Mouse (Mus musculus): ENCODE measurements at regions not wholly inside any gene's neighbourhood (a gene's known extent, or its start where the extent isn't known, plus 50 kb on each side); places are given as distances from the start of the nearest gene placed in this dataset.

- ATAC-seq (ENCODE audit: low FRiP score) = no peak
- Histone ChIP-seq H3K4me2 (replicated peaks) (no peak overlapping the region), H3K4me3 (no peak overlapping the region), H3K9ac (no peak overlapping the region), H3K4me1 (no peaks in the 10 kb centered on the region), H3K27ac (no peak overlapping the region), H3K9me3 (replicated peaks) (no peaks in the 10 kb centered on the region), H3K27me3 (no peaks in the 10 kb centered on the region), H3K36me3 (no peaks in the 10 kb centered on the region)
- 81% methylated on average over 2 of the region's 2 CpGs for WGBS
Observed at GRCm38 (mm10) chr16:92917356-92917755, 91.4 kb upstream of the Runx1 start.

- Histone ChIP-seq H3K27me3 (no peaks in the 10 kb centered on the region), H3K4me2 (replicated peaks) (no peak overlapping the region), H3K27ac (no peak overlapping the region), H3K36me3 (no peaks in the 10 kb centered on the region), H3K9ac (no peak overlapping the region), H3K4me3 (no peak overlapping the region), H3K9me3 (replicated peaks) (no peaks in the 10 kb centered on the region), H3K4me1 (no peaks in the 10 kb centered on the region)
- ATAC-seq (ENCODE audit: low FRiP score) = no peak
- 66% methylated on average over 6 of the region's 6 CpGs for WGBS
Observed at GRCm38 (mm10) chr16:92915651-92916050, 89.7 kb upstream of the Runx1 start.

- no peaks in the 10 kb centered on the region for H3K36me3 ChIP-seq
- H3K9ac ChIP-seq = no peak overlapping the region
- H3K27ac ChIP-seq = no peak overlapping the region
- ATAC-seq (ENCODE audit: low FRiP score) = no peak
- WGBS = 92% methylated on average over 4 of the region's 4 CpGs
- no peaks in the 10 kb centered on the region; the same call in 1 of the 2 replicates for H3K27me3 ChIP-seq
- H3K4me1 ChIP-seq = no peaks in the 10 kb centered on the region
- no peak overlapping the region for H3K4me2 ChIP-seq (replicated peaks)
- H3K4me3 ChIP-seq = no peak overlapping the region
- no peaks in the 10 kb centered on the region for H3K9me3 ChIP-seq (replicated peaks)
Observed at GRCm38 (mm10) chr16:92906873-92907272, 80.9 kb upstream of the Runx1 start.

- Histone ChIP-seq H3K27ac (no peak overlapping the region), H3K9ac (no peak overlapping the region), H3K36me3 (no peaks in the 10 kb centered on the region), H3K9me3 (replicated peaks) (no peaks in the 10 kb centered on the region), H3K4me3 (no peak overlapping the region), H3K4me1 (no peaks in the 10 kb centered on the region), H3K4me2 (replicated peaks) (no peak overlapping the region), H3K27me3 (no peaks in the 10 kb centered on the region; the same call in 1 of the 2 replicates)
- ATAC-seq (ENCODE audit: low FRiP score) = no peak
- WGBS = 91% methylated on average over 6 of the region's 6 CpGs
Observed at GRCm38 (mm10) chr16:92905626-92906025, 79.7 kb upstream of the Runx1 start.

- no peak overlapping the region for H3K27ac ChIP-seq
- H3K4me3 ChIP-seq = no peak overlapping the region
- H3K4me1 ChIP-seq = no peaks in the 10 kb centered on the region
- H3K9me3 ChIP-seq (replicated peaks) = no peaks in the 10 kb centered on the region
- H3K9ac ChIP-seq = no peak overlapping the region
- 63% methylated on average over 9 of the region's 9 CpGs for WGBS
- no peak for ATAC-seq (ENCODE audit: low FRiP score)
- H3K27me3 ChIP-seq = no peaks in the 10 kb centered on the region; the same call in 1 of the 2 replicates
- H3K4me2 ChIP-seq (replicated peaks) = no peak overlapping the region
- H3K36me3 ChIP-seq = no peaks in the 10 kb centered on the region
Observed at GRCm38 (mm10) chr16:92903892-92904473, 78.0 kb upstream of the Runx1 start.

- no peaks in the 10 kb centered on the region for H3K9me3 ChIP-seq (replicated peaks)
- WGBS = 85% methylated on average over 7 of the region's 7 CpGs
Observed at GRCm38 (mm10) chr16:92903486-92903885, 77.5 kb upstream of the Runx1 start.

GRCm38 (mm10) chr16:92899704-92900103 is 73.8 kb upstream of the Runx1 start:
- no peaks in the 10 kb centered on the region for H3K9me3 ChIP-seq (replicated peaks)
- no peaks in the 10 kb centered on the region for H3K27me3 ChIP-seq
- no peak overlapping the region for H3K9ac ChIP-seq
- 83% methylated on average over 1 of the region's 1 CpGs for WGBS
- no peaks in the 10 kb centered on the region for H3K36me3 ChIP-seq
- ATAC-seq (ENCODE audit: low FRiP score) = no peak
- no peak overlapping the region for H3K27ac ChIP-seq
- no peak overlapping the region for H3K4me3 ChIP-seq
- no peaks in the 10 kb centered on the region for H3K4me1 ChIP-seq
- H3K4me2 ChIP-seq (replicated peaks) = no peak overlapping the region

More at GRCm38 (mm10) chr16:92903486-92903885, 77.5 kb upstream of the Runx1 start:
- H3K27ac ChIP-seq = no peak overlapping the region
- no peaks in the 10 kb centered on the region; the same call in 1 of the 2 replicates for H3K27me3 ChIP-seq
- no peak overlapping the region for H3K9ac ChIP-seq
- no peaks in the 10 kb centered on the region for H3K4me1 ChIP-seq
- H3K4me3 ChIP-seq = no peak overlapping the region
- no peaks in the 10 kb centered on the region for H3K36me3 ChIP-seq
- H3K4me2 ChIP-seq (replicated peaks) = no peak overlapping the region
- no peak for ATAC-seq (ENCODE audit: low FRiP score)

- ATAC-seq (ENCODE audit: low FRiP score) = no peak
- 55% methylated on average over 2 of the region's 2 CpGs for WGBS
- H3K4me2 ChIP-seq (replicated peaks) = no peak overlapping the region
- no peak overlapping the region for H3K9ac ChIP-seq
- H3K4me3 ChIP-seq = no peak overlapping the region
- H3K27ac ChIP-seq = no peak overlapping the region
- H3K27me3 ChIP-seq = no peaks in the 10 kb centered on the region
- no peaks in the 10 kb centered on the region for H3K4me1 ChIP-seq
- no peaks in the 10 kb centered on the region for H3K9me3 ChIP-seq (replicated peaks)
- H3K36me3 ChIP-seq = no peaks in the 10 kb centered on the region
Observed at GRCm38 (mm10) chr16:92891741-92892140, 65.8 kb upstream of the Runx1 start.

- no peak overlapping the region for H3K27ac ChIP-seq
- H3K9ac ChIP-seq = no peak overlapping the region
- no peak for ATAC-seq (ENCODE audit: low FRiP score)
- no peaks in the 10 kb centered on the region for H3K4me1 ChIP-seq
- H3K4me3 ChIP-seq = no peak overlapping the region
- H3K27me3 ChIP-seq = no peaks in the 10 kb centered on the region
- WGBS = 87% methylated on average over 3 of the region's 3 CpGs
- no peak overlapping the region for H3K4me2 ChIP-seq (replicated peaks)
- no peaks in the 10 kb centered on the region for H3K36me3 ChIP-seq
- H3K9me3 ChIP-seq (replicated peaks) = no peaks in the 10 kb centered on the region
Observed at GRCm38 (mm10) chr16:92890713-92891112, 64.8 kb upstream of the Runx1 start.

GRCm38 (mm10) chr16:92889537-92889936 is 63.6 kb upstream of the Runx1 start:
- Histone ChIP-seq H3K4me2 (replicated peaks) (no peak overlapping the region), H3K9me3 (replicated peaks) (no peaks in the 10 kb centered on the region), H3K4me1 (no peaks in the 10 kb centered on the region), H3K36me3 (no peaks in the 10 kb centered on the region), H3K4me3 (no peak overlapping the region), H3K9ac (no peak overlapping the region), H3K27me3 (no peaks in the 10 kb centered on the region), H3K27ac (no peak overlapping the region)
- WGBS = 87% methylated on average over 10 of the region's 10 CpGs
- ATAC-seq (ENCODE audit: low FRiP score) = no peak

- no peak overlapping the region for H3K9ac ChIP-seq
- no peaks in the 10 kb centered on the region for H3K36me3 ChIP-seq
- H3K4me2 ChIP-seq (replicated peaks) = no peak overlapping the region
- no peaks in the 10 kb centered on the region for H3K27me3 ChIP-seq
- 95% methylated on average over 3 of the region's 3 CpGs for WGBS
- H3K27ac ChIP-seq = no peak overlapping the region
- no peak for ATAC-seq (ENCODE audit: low FRiP score)
- no peak overlapping the region for H3K4me3 ChIP-seq
- H3K9me3 ChIP-seq (replicated peaks) = no peaks in the 10 kb centered on the region
- H3K4me1 ChIP-seq = no peaks in the 10 kb centered on the region
Observed at GRCm38 (mm10) chr16:92886226-92886625, 60.3 kb upstream of the Runx1 start.

GRCm38 (mm10) chr16:92883821-92884272 is 57.9 kb upstream of the Runx1 start:
- ATAC-seq (ENCODE audit: low FRiP score) = no peak
- Histone ChIP-seq H3K4me1 (no peaks in the 10 kb centered on the region), H3K27ac (no peak overlapping the region), H3K4me3 (no peak overlapping the region), H3K36me3 (no peaks in the 10 kb centered on the region), H3K9ac (no peak overlapping the region), H3K9me3 (replicated peaks) (no peaks in the 10 kb centered on the region), H3K27me3 (no peaks in the 10 kb centered on the region), H3K4me2 (replicated peaks) (no peak overlapping the region)
- 57% methylated on average over 12 of the region's 12 CpGs for WGBS

- Histone ChIP-seq H3K27me3 (no peaks in the 10 kb centered on the region), H3K36me3 (no peaks in the 10 kb centered on the region), H3K4me2 (replicated peaks) (no peak overlapping the region), H3K9me3 (replicated peaks) (no peaks in the 10 kb centered on the region), H3K4me3 (no peak overlapping the region), H3K9ac (no peak overlapping the region), H3K4me1 (no peaks in the 10 kb centered on the region), H3K27ac (no peak overlapping the region)
- 86% methylated on average over 3 of the region's 3 CpGs for WGBS
- no peak for ATAC-seq (ENCODE audit: low FRiP score)
Observed at GRCm38 (mm10) chr16:92880356-92881043, 54.6 kb upstream of the Runx1 start.

Data from hindbrain, embryonic 12.5 days (tissue).